Comparison of ENCODE assay signal across 8 mouse cellular contexts in genomic region chr6:24527155-24528063, GRCm38 (mm10). TPM values are rescaled to one million over a fixed set of nuclear protein-coding genes. Genes with fewer than 3 reads are reported as not detected.
DNase-seq lines count a peak whose midpoint lies in the region; ATAC-seq lines count a peak whose summit lies in the region.

Gene Ndufa5, minus strand, starts transcription at chr6:24528013.

- ATAC-seq in megakaryocyte progenitor cell, adult 5-6 weeks (replicated peaks; ENCODE audit: poor library complexity), result peak; percentile 91

- peak; percentile 98 for DNase-seq in adipocyte (ENCODE audit: low spot score)
- peak; percentile 98 for DNase-seq in embryo, embryonic 10 days (ENCODE audit: low spot score)
- DNase-seq in gastrocnemius, postnatal 10 days, result peak; percentile 89
- peak; percentile 98 for DNase-seq in induced T-regulatory cell, adult 2 months (ENCODE audit: low read depth)
- DNase-seq in left cerebral cortex, adult 9 months (ENCODE audit: low spot score in 2 of 2), result peak; percentile 80 to 92
- peak; percentile 90 for DNase-seq in right cerebral cortex, postnatal 14 days
- peak; percentile 83 to 91 for DNase-seq in urinary bladder, postnatal 36 days (ENCODE audit: low spot score in 2 of 2)

RNA-seq across cellular contexts. Expression of gene Ndufa5, which starts in this region (rescaled TPM):
- 100 to 1,000 TPM; 486 to 517 TPM for total RNA-seq in gastrocnemius, postnatal 10 days (2021)
- total RNA-seq in megakaryocyte progenitor cell, adult 5-6 weeks (2015), result 127 and 130 TPM in 2 replicates
- 319 and 343 TPM in 2 replicates for total RNA-seq in megakaryocyte progenitor cell, adult 5-6 weeks (2017)

Comparison
In these comparisons a context has a peak if more than half of its experiments do, and no peak if none do; other contexts are left out.
1. Peak in every context shown above with its lines: DNase-seq and ATAC-seq.